Mouse (Mus musculus): ENCODE measurements around the gene Smbd1.

DNA sequence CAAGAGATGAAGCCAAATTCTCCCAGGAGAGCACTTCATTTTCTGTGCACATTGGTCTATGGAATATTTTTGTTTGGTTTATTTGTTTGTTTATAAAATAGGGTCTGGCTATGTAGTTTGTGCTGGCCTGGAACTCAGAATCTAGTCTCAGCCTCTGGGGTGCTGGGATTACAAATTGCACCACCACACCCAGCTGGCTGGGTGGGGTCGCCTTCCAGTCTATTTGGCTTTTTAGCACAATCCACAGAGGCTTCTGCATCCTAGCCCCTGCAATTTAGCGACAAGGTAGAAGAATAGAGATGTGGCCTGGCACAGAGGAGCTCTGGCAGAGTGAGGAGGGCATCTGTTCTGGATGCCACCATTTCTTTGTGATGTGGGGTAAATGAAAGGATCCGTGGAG, 3.5 kb upstream of the Smbd1 start:
- TF ChIP-seq CTCF (IDR thresholded peaks at IDR 0.05; ENCODE audit: borderline replicate concordance, insufficient read depth, low read depth, low read length) = no peak
- TF ChIP-seq POLR2A (IDR thresholded peaks at IDR 0.05; ENCODE audit: borderline replicate concordance, insufficient read depth, low read length) = no peak
